Mouse (Mus musculus) ovary, postnatal 36 days (tissue): ENCODE data around the gene Elavl1.
"Not testable (repeated sequence)": the region's sequence is repeated elsewhere in the genome, so short reads cannot be mapped to it uniquely, and the experiment has no call there.

Experiments
- DNase-seq: peaks from one replicate; pipeline ENCODE4 v3.0.0; 2022; ENCODE audit warnings: low spot score, mixed read lengths

Gene Elavl1

GRCm38 (mm10) chr8:4258678-4259077 is 66.5 kb downstream of the Elavl1 start:
- DNase-seq, result no peak

- DNase-seq, result peak; percentile 81
Observed at GRCm38 (mm10) chr8:4258233-4258632, 67.0 kb downstream of the Elavl1 start.

GRCm38 (mm10) chr8:4257350-4257749 is 67.9 kb downstream of the Elavl1 start:
- no peak for DNase-seq

- DNase-seq, result no peak
Observed at GRCm38 (mm10) chr8:4256911-4257310, 68.3 kb downstream of the Elavl1 start.

- DNase-seq, result not testable (repeated sequence)
Observed at GRCm38 (mm10) chr8:4255471-4255870, 69.7 kb downstream of the Elavl1 start.

GRCm38 (mm10) chr8:4254001-4254400 is 71.2 kb downstream of the Elavl1 start:
- peak; percentile 58 for DNase-seq

GRCm38 (mm10) chr8:4252934-4253841 is 72.0 kb downstream of the Elavl1 start, which contains the start of gene Snapc2:
Gene Snapc2, plus strand, starts transcription at chr8:4253080.
- peak; percentile 94 for DNase-seq

GRCm38 (mm10) chr8:4252116-4252760 is 73.0 kb downstream of the Elavl1 start:
- DNase-seq, result no peak

- DNase-seq, result peak; percentile 82
Observed at GRCm38 (mm10) chr8:4250306-4250970, 74.8 kb downstream of the Elavl1 start.

- peak; percentile 71 for DNase-seq
Observed at GRCm38 (mm10) chr8:4249213-4249612, 76.0 kb downstream of the Elavl1 start.

- DNase-seq, result peak; percentile 54
Observed at GRCm38 (mm10) chr8:4247951-4248540, 77.2 kb downstream of the Elavl1 start, which contains the start of gene Tgfbr3l. Gene Tgfbr3l, plus strand, starts transcription at chr8:4248214.

- DNase-seq, result no peak
Observed at GRCm38 (mm10) chr8:4247241-4247640, 78.0 kb downstream of the Elavl1 start.

GRCm38 (mm10) chr8:4245737-4246136 is 79.5 kb downstream of the Elavl1 start:
- DNase-seq, result no peak

- no peak for DNase-seq
Observed at GRCm38 (mm10) chr8:4245061-4245460, 80.2 kb downstream of the Elavl1 start.

- no peak for DNase-seq
Observed at GRCm38 (mm10) chr8:4239193-4239890, 85.9 kb downstream of the Elavl1 start.

GRCm38 (mm10) chr8:4238434-4239192 is 86.6 kb downstream of the Elavl1 start, which contains the start of the genes Map2k7 and Gm49320:
Gene Map2k7, plus strand, starts transcription at chr8:4238740.
Gene Gm49320, plus strand, starts transcription at chr8:4238865.
- peak; percentile 100 for DNase-seq

GRCm38 (mm10) chr8:4237814-4238433 is 87.3 kb downstream of the Elavl1 start:
- no peak for DNase-seq
